Mouse (Mus musculus) megakaryocyte, embryonic 14.5 days (primary cell): Measurements from ENCODE around the gene Klf7.
"Not testable (repeated sequence)": the region's sequence is repeated elsewhere in the genome, so short reads cannot be mapped to it uniquely, and the experiment has no call there.

Source experiments
- FLI1 ChIP-seq: IDR thresholded peaks from 2 replicates; pipeline ENCODE4 v1.6.1; 2012; ENCODE audit warnings: low read length, inconsistent platforms, mixed read lengths
- GATA1 ChIP-seq: IDR thresholded peaks from 3 replicates; pipeline ENCODE4 v1.6.1; 2012; ENCODE audit warnings: mixed read lengths, low read length, inconsistent platforms, borderline replicate concordance

DNA sequence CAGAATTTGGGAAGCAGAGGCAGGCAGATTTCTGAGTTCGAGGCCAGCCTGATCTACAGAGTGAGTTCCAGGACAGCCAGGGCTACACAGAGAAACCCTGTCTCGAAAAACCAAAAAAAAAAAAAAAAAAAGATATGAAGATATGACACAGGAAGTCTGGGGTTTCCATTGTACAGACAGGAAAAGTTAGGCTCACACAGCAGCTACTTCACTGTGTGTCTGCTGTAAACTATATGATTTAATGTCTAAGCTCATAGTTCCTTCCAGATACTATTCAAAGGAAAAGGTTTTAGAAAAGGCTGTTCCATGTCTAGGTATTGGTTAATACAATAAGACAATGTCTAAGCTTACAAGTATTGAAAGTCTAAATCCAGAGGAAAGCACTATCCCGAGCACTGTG is 13.4 kb downstream of the Klf7 start:
- not testable (repeated sequence) for TF ChIP-seq GATA1, FLI1
